In the genomic region with DNA sequence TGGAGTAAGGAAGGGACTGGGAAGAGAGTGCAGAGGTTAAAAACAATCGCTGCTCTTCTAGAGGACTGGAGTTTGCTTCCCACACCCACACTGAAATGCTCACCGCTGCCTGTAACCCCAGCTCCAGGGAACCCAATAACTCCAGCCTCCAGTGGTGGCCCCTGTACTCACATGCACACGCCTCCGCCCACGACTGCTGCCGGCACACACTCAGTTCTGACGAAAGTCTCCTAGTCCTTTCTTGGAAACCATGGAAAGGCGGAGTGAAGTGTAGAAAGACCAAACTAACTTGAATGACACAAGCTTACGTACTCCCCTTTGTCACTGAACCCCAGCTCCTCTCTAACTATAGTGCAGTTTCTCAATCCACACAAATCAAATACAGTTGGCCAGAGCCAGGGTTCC, we compare ENCODE assay signal across 17 mouse cellular contexts. TPM values are rescaled to one million over a fixed set of nuclear protein-coding genes. Genes with fewer than 3 reads are reported as not detected.
DNase-seq lines count a peak whose midpoint lies in the region; ATAC-seq and TF ChIP-seq lines count a peak whose summit lies in the region.
"Had no signal": no experiment of that assay in that cellular context is flagged by ENCODE, and none has a peak within 500 bp of the region (broad histone marks: within the 10 kb centered on the region; RNA-seq: fewer than 3 reads in every experiment).

No protein-coding gene starts in this region.

- WGBS in lung, postnatal 0 days, result 67% methylated on average over 9 of the region's 9 CpGs
- 67% methylated on average over 9 of the region's 9 CpGs for WGBS in small intestine, adult 2 months

- H3K27me3 ChIP-seq in lung, postnatal 0 days (replicated peaks; ENCODE audit: insufficient read depth, low read length), result no peaks in the 10 kb centered on the region
- H3K27me3 ChIP-seq in small intestine, adult 2 months (ENCODE audit: control insufficient read depth, insufficient read depth, low read length), result no peaks in the 10 kb centered on the region
- H3K27me3 ChIP-seq: embryonic facial prominence, embryonic 13.5 days had no signal

- TF ChIP-seq EP300 in lung, postnatal 0 days (IDR thresholded peaks at IDR 0.05), result no peak

- no peaks in the 10 kb centered on the region for H3K4me1 ChIP-seq in lung, postnatal 0 days (ENCODE audit: insufficient read depth, low read depth, low read length)
- H3K4me1 ChIP-seq in small intestine, adult 2 months (ENCODE audit: control insufficient read depth, insufficient read depth, insufficient read length, low read length), result peaks cover 4% of the 10 kb centered on the region
- H3K4me1 ChIP-seq: embryonic facial prominence, embryonic 13.5 days had no signal

- no peak for TF ChIP-seq CTCF in lung, postnatal 0 days (IDR thresholded peaks at IDR 0.05)
- TF ChIP-seq CTCF in small intestine, adult 2 months (IDR thresholded peaks at IDR 0.05; ENCODE audit: extremely low read depth, insufficient read length, insufficient replicate concordance, low read depth, low read length), result no peak
- no peak for TF ChIP-seq CTCF in layer of hippocampus, adult 2 months (conservative IDR thresholded peaks at IDR 0.05)

- H3K9ac ChIP-seq in lung, postnatal 0 days (replicated peaks; ENCODE audit: low read depth), result no peak overlapping the region
- H3K9ac ChIP-seq: embryonic facial prominence, embryonic 13.5 days had no signal

- no peak for ATAC-seq in lung, postnatal 0 days
- ATAC-seq: inflammation-experienced regulatory T-cells, adult 6 months had no signal

- no peak overlapping the region for H3K4me3 ChIP-seq in lung, postnatal 0 days (ENCODE audit: low read depth, low read length)
- H3K4me3 ChIP-seq in small intestine, adult 2 months (ENCODE audit: low read depth, low read length), result peak overlapping the region; percentile 18; the same call in 1 of the 2 replicates
- no peak overlapping the region for H3K4me3 ChIP-seq in layer of hippocampus, adult 2 months
- H3K4me3 ChIP-seq: embryonic facial prominence, embryonic 13.5 days; heart, adult 2 months had no signal

- no peaks in the 10 kb centered on the region for H3K36me3 ChIP-seq in lung, postnatal 0 days (ENCODE audit: insufficient read depth, low read length)
- no peaks in the 10 kb centered on the region for H3K36me3 ChIP-seq in small intestine, adult 2 months (ENCODE audit: control insufficient read depth, insufficient read depth, low read length)
- H3K36me3 ChIP-seq: embryonic facial prominence, embryonic 13.5 days had no signal

- no peak overlapping the region for H3K27ac ChIP-seq in lung, postnatal 0 days (ENCODE audit: low read length)
- no peak overlapping the region for H3K27ac ChIP-seq in small intestine, adult 2 months (ENCODE audit: insufficient read depth, low read depth, low read length)
- H3K27ac ChIP-seq in layer of hippocampus, adult 2 months, result no peak overlapping the region
- H3K27ac ChIP-seq: embryonic facial prominence, embryonic 13.5 days; heart, adult 2 months; macrophage had no signal

- DNase-seq in adrenal gland, adult 18-20 months (ENCODE audit: low spot score in 2 of 2), result peak; percentile 37 to 45
- no peak for DNase-seq in adrenal gland, postnatal 4 days (ENCODE audit: low spot score in 2 of 2)
- peak; percentile 18 for DNase-seq in lung, postnatal 0 days (ENCODE audit: low spot score)
- DNase-seq in lung, postnatal 14 days, result no peak
- DNase-seq in adrenal gland, postnatal 36 days, result peak; percentile 52 to 64
- no peak for DNase-seq in layer of hippocampus, adult 2 months (ENCODE audit: low spot score in 2 of 2)
- no peak for DNase-seq in thymus, postnatal 36 days
- DNase-seq: cerebellum, adult 9-10 months; gastrocnemius, postnatal 10 days; heart, adult 2 months; left cerebral cortex, postnatal 4 days; lung, adult 2 months; midbrain, embryonic 14.5 days had no signal

- H3K4me2 ChIP-seq in lung, postnatal 0 days (replicated peaks; ENCODE audit: low read depth, low read length), result no peak overlapping the region
- H3K4me2 ChIP-seq: embryonic facial prominence, embryonic 13.5 days had no signal

- TF ChIP-seq POLR2A in small intestine, adult 2 months (IDR thresholded peaks at IDR 0.05; ENCODE audit: low read depth, low read length), result no peak

- no peaks in the 10 kb centered on the region for H3K9me3 ChIP-seq in lung, postnatal 0 days (ENCODE audit: low read length)
- H3K9me3 ChIP-seq: embryonic facial prominence, embryonic 13.5 days had no signal

RNA-seq across cellular contexts. Expression of a gene that starts 2.6 kb away (rescaled TPM):
- total RNA-seq in adrenal gland, adult 18-20 months (2021), result 100 to 1,000 TPM; 133 to 161 TPM
- 100 to 1,000 TPM; 116 to 117 TPM for total RNA-seq in adrenal gland, postnatal 4 days (2021)
- 23.7 and 32.4 TPM in 2 replicates for polyA plus RNA-seq in lung, postnatal 0 days (2015; fragmentation: Nextera tagmentation; extraction: Ambion mirVana)
- total RNA-seq in adrenal gland, postnatal 36 days (2021), result 100 to 1,000 TPM; 110 to 163 TPM
- 35.0 and 64.7 TPM in 2 replicates for polyA plus RNA-seq in small intestine, adult 2 months (2012; rRNA removed)
- total RNA-seq in layer of hippocampus, adult 2 months (2021), result 10 to 100 TPM; 61.1 to 61.2 TPM

Comparison
In these comparisons a context has a peak if more than half of its experiments do, and no peak if none do; other contexts are left out.
1. DNase-seq: peak in adrenal gland, adult 18-20 months (2 of 2), lung, postnatal 0 days (single experiment) and adrenal gland, postnatal 36 days (2 of 2); none in adrenal gland, postnatal 4 days (0 of 2), lung, postnatal 14 days (single experiment), layer of hippocampus, adult 2 months (0 of 2) and thymus, postnatal 36 days (0 of 2).